Mouse (Mus musculus): ENCODE results near the gene Stn1. TPM values are rescaled to one million over a fixed set of nuclear protein-coding genes. Genes with fewer than 3 reads are reported as not detected.

The Stn1 gene
- 36.8 TPM for total RNA-seq (2023)

DNA sequence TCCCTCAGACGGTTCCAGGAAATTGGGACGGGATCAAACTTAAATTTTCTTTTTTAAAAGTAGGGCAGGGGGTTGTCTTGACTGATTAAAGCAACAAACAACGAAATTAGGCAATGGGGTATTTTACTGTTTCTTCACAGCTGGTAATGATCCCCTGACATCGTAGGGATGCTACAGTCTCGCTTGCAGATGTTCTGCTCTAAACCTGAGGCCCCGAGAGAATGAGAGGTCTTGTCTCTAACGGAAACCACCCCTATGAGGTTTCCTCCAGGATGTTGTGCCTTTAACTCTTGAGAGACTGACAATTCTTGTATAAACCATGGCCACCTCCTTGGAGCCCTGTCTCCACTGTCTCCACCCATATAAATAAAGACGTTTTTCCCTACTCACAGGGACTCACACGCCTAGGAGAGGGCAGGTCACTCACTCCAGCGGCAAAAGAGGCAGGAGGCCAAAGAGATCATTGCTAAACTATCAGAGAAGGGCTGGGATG, at the start of gene Stn1:
Stn1 (minus strand) TSS at position 208 of the 493 bp plus-strand sequence.

DNA sequence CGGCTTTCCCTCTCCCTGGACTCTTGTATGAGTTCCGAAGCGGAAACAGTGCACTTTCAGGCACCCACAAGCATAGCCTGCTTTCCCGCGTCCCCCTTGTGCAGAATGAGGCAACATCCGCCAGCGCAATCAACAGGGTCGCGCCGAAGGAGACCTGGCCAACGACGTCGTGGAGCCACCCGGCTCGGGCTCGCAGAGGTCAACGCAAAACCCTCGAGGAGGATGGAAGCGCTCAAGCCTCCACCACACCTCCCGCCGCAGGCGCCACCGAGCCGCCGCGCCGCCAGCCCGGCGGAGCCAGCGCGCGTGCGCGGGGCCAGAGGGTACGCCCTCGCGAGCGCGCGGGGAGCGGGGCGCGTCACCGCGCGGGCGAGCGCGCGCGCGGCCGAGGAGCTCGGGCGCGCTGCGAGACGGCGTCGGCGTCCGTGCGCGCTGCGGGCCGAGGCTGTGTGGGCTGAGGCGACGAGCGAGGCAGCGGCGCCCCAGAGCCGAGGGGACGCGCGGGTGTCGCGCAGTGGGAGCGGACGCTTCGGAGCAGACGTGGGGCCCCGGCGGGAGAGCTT, 42.0 kb upstream of the Stn1 start, which contains the start of gene Slk:
Slk (plus strand) TSS at position 454 of the 563 bp plus-strand sequence.

DNA sequence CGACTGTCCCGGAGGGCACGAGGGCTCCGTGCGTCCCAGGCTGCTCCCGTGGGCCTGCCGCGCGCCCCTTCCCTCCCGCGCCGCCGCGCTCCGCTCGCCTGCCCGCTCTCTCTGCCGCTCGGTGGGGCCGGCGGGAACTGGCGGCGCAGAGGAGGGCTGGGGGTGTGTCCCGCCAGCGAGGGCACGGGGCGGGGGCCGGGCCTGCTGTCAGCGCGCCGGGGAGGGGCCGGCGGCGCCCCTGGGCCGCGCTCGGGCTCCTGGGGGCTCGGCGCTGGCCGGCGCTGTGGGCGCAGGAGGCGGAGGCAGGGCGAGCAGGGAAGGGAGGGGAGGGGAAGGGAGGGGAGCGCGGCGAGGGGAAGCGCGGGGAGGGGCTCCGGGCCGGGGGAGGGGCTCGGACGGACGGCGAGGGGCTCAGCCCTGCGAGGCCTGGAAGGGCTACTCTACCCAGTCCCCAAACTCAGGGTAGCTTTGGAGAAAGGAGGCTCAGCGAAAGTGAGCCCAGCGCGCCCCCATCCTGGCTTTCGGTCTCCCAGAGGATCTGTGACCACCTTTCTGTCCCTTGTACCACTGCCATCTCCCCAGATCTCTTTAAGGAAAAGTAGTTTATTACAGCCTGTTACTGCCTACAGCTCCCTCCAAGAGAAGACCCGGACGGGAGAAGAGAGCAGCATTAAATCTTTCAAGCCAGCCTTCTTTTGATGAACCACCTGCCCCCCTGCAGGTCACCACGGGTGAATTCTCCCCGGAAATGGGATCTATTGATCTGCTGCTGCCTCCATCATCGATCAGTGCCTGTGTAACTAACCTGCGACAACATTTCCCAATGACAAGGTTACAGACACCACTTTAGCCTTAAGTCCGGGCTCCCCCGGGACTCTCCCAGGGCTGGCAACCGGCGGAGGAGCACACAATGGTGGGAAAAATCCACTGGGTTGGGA, 72.7 kb downstream of the Stn1 start, which contains the start of gene Sh3pxd2a:
Sh3pxd2a (minus strand) TSS at position 98 of the 938 bp plus-strand sequence.

Other genes with a start within 250 kb of the Stn1 start
- 22.0 TPM for gene Sh3pxd2a, start 73.1 kb downstream of the Stn1 start, total RNA-seq (2023)
- 53.4 TPM for gene Slk, start 42.2 kb upstream of the Stn1 start, total RNA-seq (2023)
- 0.09 TPM for gene Col17a1, start 154.6 kb upstream of the Stn1 start, total RNA-seq (2023)
- gene Sfr1, start 194.2 kb upstream of the Stn1 start, total RNA-seq (2023), result 68.4 TPM